Mouse (Mus musculus) limb, embryonic 11.5 days (tissue): ENCODE results near the gene Pacsin2. TPM values are rescaled to one million over a fixed set of nuclear protein-coding genes. Genes with fewer than 3 reads are reported as not detected.

Experiments used
- ATAC-seq: fragments of 200-750 bp; cut with Nextera tagmentation; 2 replicates; pipeline ENCODE4 v1.8.0; 2017; ENCODE audit warnings: low read depth; ENCODE audit not compliant: insufficient number of reproducible peaks, low FRiP score, low TSS enrichment
- DNase-seq: peaks from one replicate; pipeline ENCODE4 v3.0.0-alpha.2; 2015; ENCODE audit warnings: low spot score
- H3K27ac ChIP-seq: fragments of 300-500 bp; sonication (generic); replicated peaks from 2 replicates; pipeline ENCODE4 v1.5.1; 2014; ENCODE audit warnings: low read depth, mild to moderate bottlenecking, low read length
- H3K27me3 ChIP-seq: fragments of 300-500 bp; sonication (generic); 2 replicates; pipeline ENCODE4 v1.6.1; 2014; ENCODE audit warnings: mild to moderate bottlenecking, low read length, mixed read lengths; ENCODE audit not compliant: control insufficient read depth, insufficient read depth
- H3K36me3 ChIP-seq: fragments of 300-500 bp; sonication (generic); 2 replicates; pipeline ENCODE4 v1.6.1; 2014; ENCODE audit warnings: mild to moderate bottlenecking, low read length, moderate library complexity, mixed read lengths; ENCODE audit not compliant: control insufficient read depth, insufficient read depth
- H3K4me1 ChIP-seq: fragments of 300-500 bp; sonication (generic); 2 replicates; pipeline ENCODE4 v1.6.1; 2014; ENCODE audit warnings: low read length, mixed read lengths; ENCODE audit not compliant: control insufficient read depth, insufficient read depth
- H3K4me2 ChIP-seq: fragments of 300-500 bp; sonication (generic); 2 replicates; pipeline ENCODE4 v1.6.1; 2014; ENCODE audit warnings: low read depth, mild to moderate bottlenecking, moderate library complexity; ENCODE audit not compliant: severe bottlenecking
- H3K4me3 ChIP-seq: fragments of 300-500 bp; sonication (generic); 2 replicates; pipeline ENCODE4 v1.5.1; 2014; ENCODE audit warnings: low read depth, low read length
- H3K9ac ChIP-seq: fragments of 300-500 bp; sonication (generic); 2 replicates; pipeline ENCODE4 v1.6.1; 2014; ENCODE audit warnings: mild to moderate bottlenecking, low read length
- H3K9me3 ChIP-seq: fragments of 300-500 bp; sonication (generic); 2 replicates; pipeline ENCODE4 v1.6.1; 2016; ENCODE audit warnings: low read length; ENCODE audit not compliant: control insufficient read depth
- WGBS: fragments of 180-500 bp; shearing (Covaris S2); extraction: QIAGEN DNeasy Blood & Tissue Kit; methylation state at CpG from one replicate; pipeline ENCODE4 v1.1.7; 2014; 5-methylcytosine and 5-hydroxymethylcytosine counted together
- polyA plus RNA-seq: library from polyadenylated mRNA; unstranded; fragments of >200 nt; fragmentation: Nextera tagmentation; extraction: Ambion mirVana; gene quantifications from 2 replicates; pipeline ENCODE4 v1.2.1, GENCODE M21; 2014

Pacsin2 gene
- polyA plus RNA-seq, 1 experiment from 2014 or later = 45.4 TPM

DNA sequence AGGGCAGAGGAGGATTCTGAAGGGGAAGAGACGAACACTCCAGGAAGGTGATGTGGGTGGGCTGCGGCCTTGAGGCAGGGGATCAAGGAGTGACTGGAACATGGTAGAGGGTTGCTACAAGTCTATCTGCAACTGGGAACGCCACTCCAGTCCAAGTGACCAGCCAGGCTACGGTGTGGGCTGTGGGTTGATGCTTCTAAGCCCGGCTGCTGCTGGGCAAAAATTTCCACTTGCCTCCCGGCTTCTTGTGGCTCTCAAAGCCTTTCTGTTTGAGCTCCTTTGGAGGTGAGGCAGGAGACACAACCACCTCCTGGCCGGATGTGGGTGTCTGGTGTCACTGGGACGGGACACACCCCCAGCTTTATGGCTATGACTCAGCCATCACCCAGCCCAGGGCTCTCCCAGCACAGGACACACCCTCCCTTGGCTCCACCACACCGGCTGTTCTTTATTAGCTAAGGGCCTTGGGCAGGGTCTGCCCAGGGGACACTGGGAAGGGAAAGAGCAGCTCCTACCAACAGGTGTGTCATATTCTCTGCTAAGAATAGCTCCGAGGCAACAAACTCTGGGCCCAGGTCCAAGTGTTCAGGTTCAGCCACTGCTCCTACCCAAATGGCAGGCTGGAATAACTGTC lies 9.5 kb upstream of the Pacsin2 start:
- WGBS = 39% methylated on average over 10 of the region's 10 CpGs
- ATAC-seq = peak; percentile 49; the same call in 1 of the 2 replicates

DNA sequence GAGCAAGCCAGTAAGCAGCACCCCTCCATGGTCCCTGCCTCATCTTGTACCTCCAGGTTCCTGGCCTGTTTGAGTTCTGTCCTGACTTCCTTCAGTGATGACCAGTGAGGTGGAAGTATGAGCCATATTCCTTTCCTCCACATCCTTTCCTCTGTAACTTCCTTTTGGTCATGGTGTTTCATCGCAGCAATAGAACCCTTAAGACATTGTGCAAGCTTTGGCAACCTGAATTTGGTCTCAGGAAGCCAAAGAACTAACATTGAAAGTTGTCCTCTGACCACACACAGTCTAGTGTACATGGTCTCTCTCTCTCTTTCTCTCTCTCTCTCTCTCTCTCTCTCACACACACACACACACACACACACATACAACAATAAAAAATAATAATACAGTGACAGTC lies 8.8 kb upstream of the Pacsin2 start:
- no peaks in the 10 kb centered on the region for H3K27me3 ChIP-seq
- no peaks in the 10 kb centered on the region for H3K9me3 ChIP-seq
- WGBS = 97% methylated on average over 1 of the region's 1 CpGs
- DNase-seq = no peak
- H3K27ac ChIP-seq = no peak overlapping the region
- no peaks in the 10 kb centered on the region for H3K36me3 ChIP-seq
- no peak overlapping the region for H3K4me2 ChIP-seq
- no peak overlapping the region for H3K9ac ChIP-seq
- H3K4me3 ChIP-seq = no peak overlapping the region
- ATAC-seq = no peak
- peaks cover 13% of the 10 kb centered on the region; the same call in 1 of the 2 replicates for H3K4me1 ChIP-seq

More for the DNA sequence above, 9.5 kb upstream of the Pacsin2 start:
- H3K27me3 ChIP-seq = no peaks in the 10 kb centered on the region
- no peak overlapping the region; the same call in 1 of the 2 replicates for H3K27ac ChIP-seq
- H3K4me2 ChIP-seq = no peak overlapping the region
- H3K4me3 ChIP-seq = no peak overlapping the region
- no peaks in the 10 kb centered on the region for H3K36me3 ChIP-seq
- peak; percentile 50 for DNase-seq
- H3K9me3 ChIP-seq = no peaks in the 10 kb centered on the region
- no peak overlapping the region for H3K9ac ChIP-seq
- peaks cover 13% of the 10 kb centered on the region; the same call in 1 of the 2 replicates for H3K4me1 ChIP-seq

DNA sequence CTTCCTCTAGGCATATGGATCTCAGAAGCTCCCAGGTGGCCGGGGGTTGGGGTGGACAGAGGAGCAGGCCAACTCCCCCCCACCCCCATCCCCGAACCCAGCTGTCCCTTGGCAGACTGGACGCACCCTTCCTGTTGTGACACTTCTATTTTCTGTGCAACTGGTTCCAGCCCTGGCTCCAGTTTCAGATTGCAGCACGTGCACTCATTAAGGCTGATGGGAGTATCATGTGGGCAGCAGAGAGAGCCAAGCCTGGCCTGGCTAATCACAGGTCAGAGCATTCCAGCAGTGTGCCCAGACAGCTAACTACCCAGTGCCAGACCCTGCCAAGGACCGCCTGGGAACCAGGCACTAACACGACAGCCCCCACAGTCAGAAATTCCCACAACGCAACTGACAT lies 7.1 kb upstream of the Pacsin2 start:
- Histone ChIP-seq H3K27me3 (no peaks in the 10 kb centered on the region), H3K4me2 (no peak overlapping the region), H3K9me3 (no peaks in the 10 kb centered on the region), H3K9ac (no peak overlapping the region), H3K4me3 (no peak overlapping the region), H3K4me1 (peaks cover 13% of the 10 kb centered on the region; the same call in 1 of the 2 replicates), H3K36me3 (no peaks in the 10 kb centered on the region), H3K27ac (no peak overlapping the region)
- DNase-seq (no peak), ATAC-seq (no peak)
- WGBS = 59% methylated on average over 7 of the region's 7 CpGs

DNA sequence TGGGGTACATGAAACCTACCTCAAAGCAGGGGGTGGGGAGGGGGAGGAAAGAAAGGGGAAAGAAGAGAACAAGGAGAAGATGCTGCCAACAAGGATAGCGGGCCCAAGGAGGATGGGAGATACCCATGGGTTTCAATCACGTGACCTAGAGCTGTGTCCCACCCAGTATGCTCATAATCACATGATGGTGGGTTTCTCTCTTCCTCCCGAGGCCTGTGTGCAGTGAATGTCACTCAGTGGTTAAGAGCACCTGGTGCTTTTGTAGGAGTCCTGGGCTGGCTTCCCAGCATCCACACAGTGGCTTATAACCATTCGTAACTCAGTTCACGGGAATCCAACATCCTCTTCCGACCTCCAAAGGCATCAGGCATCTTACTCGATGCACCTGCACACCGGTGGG lies 6.0 kb upstream of the Pacsin2 start:
- Histone ChIP-seq H3K27me3 (no peaks in the 10 kb centered on the region), H3K4me1 (peaks cover 13% of the 10 kb centered on the region; the same call in 1 of the 2 replicates), H3K27ac (no peak overlapping the region), H3K36me3 (no peaks in the 10 kb centered on the region), H3K4me2 (no peak overlapping the region), H3K9me3 (no peaks in the 10 kb centered on the region), H3K9ac (no peak overlapping the region), H3K4me3 (no peak overlapping the region)
- ATAC-seq = no peak
- 83% methylated on average over 8 of the region's 8 CpGs for WGBS
- DNase-seq = no peak

DNA sequence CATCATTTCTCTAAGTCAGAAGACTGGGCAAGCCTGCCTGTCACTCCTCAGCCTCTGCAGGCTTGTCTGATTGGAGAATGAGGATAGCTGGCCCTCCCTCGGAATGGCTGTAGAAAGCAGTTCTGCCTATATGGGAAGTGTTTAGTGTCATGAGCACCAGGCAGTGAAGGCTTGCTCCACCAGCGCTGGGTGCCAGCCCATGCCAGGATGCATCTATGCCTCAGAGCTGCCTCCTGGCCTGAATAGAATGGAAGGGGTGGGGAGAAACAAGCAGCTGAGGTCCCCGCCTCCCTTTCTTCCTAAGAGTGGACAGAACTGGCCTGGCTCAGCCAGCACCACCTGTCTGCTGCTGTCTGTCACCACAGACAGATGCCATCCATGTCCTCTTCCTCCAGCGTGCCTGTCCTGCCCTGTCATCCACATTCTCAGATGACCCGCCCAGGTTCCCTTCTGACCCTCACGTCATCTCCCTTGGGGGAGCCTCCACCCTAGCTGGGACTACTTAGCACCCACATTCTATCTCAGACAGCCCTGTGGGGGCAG lies 4.9 kb upstream of the Pacsin2 start:
- ATAC-seq (no peak), DNase-seq (no peak)
- Histone ChIP-seq H3K9me3 (no peaks in the 10 kb centered on the region), H3K27ac (no peak overlapping the region), H3K9ac (no peak overlapping the region), H3K4me3 (no peak overlapping the region), H3K36me3 (no peaks in the 10 kb centered on the region), H3K27me3 (no peaks in the 10 kb centered on the region), H3K4me2 (no peak overlapping the region), H3K4me1 (peaks cover 8% of the 10 kb centered on the region; the same call in 1 of the 2 replicates)
- WGBS = 76% methylated on average over 6 of the region's 6 CpGs

DNA sequence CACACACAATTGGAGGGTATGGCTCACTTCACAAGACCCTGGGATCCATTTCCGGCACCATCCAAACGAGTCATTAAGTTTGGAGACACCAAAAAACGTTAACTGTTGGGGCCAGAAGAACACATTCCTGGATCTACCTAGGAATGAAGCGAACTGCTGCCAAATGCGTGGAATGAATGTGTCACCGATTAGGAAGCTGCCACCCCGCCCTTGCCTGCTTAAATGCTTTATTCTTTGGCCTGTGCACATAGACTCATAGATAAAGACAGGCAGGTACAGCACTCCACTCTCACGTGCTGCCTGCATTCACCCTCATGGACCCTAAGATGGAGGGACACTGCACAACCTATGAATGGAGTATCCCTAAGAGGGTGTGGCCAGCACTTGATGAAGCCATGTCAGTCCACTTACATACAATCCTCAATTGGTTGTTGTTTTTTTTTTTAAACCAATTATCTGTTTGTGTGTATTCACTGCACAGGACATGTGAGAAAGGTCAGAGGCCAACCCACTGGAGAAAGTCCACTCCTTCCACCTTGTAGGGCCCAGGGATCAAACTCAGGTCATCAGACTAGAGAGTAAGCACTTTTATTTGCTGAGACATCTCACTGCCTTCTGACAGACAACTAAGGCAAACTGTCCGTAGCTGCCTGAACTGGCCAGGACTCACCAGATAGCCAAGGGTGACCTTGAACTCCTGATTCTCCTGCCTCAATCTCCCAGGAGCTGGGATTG lies 3.0 kb upstream of the Pacsin2 start:
- 85% methylated on average over 9 of the region's 9 CpGs for WGBS
- no peaks in the 10 kb centered on the region for H3K9me3 ChIP-seq
- no peaks in the 10 kb centered on the region for H3K36me3 ChIP-seq
- no peaks in the 10 kb centered on the region for H3K27me3 ChIP-seq
- ATAC-seq = no peak
- H3K4me3 ChIP-seq = no peak overlapping the region
- H3K4me1 ChIP-seq = peaks cover 4% of the 10 kb centered on the region; the same call in 1 of the 2 replicates
- no peak overlapping the region for H3K4me2 ChIP-seq
- H3K27ac ChIP-seq = no peak overlapping the region
- H3K9ac ChIP-seq = no peak overlapping the region
- no peak for DNase-seq

DNA sequence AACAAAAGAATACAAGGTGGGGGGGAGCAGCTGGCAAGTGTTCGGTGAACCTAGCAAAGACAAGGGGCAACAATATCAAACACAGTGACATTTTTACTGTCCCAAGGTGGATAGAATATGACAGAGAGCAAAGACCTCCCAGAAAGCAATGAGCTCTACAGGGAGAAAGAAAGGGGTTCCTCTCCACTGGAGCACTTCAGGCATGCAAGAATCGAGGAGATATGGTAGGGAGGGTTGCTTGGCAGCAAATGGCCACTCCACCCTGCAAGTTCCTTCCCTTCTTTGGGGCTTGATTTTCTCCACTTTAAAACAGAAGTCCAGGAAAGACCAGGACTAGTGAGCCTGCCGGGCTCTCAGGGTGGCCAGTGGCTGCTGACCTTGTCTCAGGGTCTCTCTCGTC lies 1.9 kb upstream of the Pacsin2 start:
- WGBS = 79% methylated on average over 4 of the region's 4 CpGs
- Histone ChIP-seq H3K27me3 (no peaks in the 10 kb centered on the region), H3K4me1 (peaks cover 4% of the 10 kb centered on the region; the same call in 1 of the 2 replicates), H3K4me2 (no peak overlapping the region), H3K4me3 (no peak overlapping the region), H3K9me3 (no peaks in the 10 kb centered on the region), H3K27ac (no peak overlapping the region), H3K36me3 (no peaks in the 10 kb centered on the region), H3K9ac (no peak overlapping the region)
- DNase-seq = no peak
- no peak for ATAC-seq

DNA sequence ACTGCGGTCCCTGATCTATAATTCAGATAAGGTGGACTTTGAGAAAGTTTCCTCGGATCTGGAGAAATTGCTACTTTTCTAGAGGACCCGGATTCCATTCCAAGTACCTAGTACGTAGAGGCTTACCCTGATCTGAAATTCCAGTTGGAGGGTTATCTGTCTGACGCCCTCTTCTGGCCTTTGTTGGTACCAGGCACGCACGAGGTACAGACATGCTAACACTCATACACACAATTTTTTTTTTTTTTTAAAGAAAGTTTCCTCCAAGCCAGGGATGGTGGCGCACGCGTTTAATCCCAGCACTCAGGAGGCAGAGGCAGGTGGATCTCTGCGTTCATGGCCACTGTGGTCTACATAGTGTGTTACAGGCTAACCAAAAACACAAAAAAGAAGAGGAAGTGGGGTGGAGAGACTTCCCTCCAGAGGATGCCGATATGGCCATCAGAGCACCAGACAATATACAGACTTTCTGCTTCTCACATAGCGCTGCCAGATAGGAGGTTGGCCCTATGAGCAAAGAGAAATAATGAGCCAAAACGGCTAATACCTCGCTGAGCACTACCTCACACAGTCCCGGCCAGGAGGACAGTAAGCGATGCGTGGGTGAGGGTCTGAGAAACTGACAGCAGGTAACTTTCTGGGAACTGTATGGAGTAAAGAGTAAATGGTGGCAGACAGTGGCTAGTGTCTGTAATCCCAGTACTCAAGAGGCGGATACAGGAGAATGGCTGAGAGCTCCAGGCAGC lies 672 bp upstream of the Pacsin2 start:
- peaks cover 4% of the 10 kb centered on the region; the same call in 1 of the 2 replicates for H3K4me1 ChIP-seq
- H3K27me3 ChIP-seq = no peaks in the 10 kb centered on the region
- 0 out of 2 replicates have a peak, but pooled peaks have one; percentile 4 for ATAC-seq
- DNase-seq = no peak
- H3K9ac ChIP-seq = no peak overlapping the region
- no peak overlapping the region for H3K4me3 ChIP-seq
- no peak overlapping the region for H3K27ac ChIP-seq
- peak overlapping the region; percentile 92 for H3K4me2 ChIP-seq
- no peaks in the 10 kb centered on the region for H3K36me3 ChIP-seq
- 78% methylated on average over 19 of the region's 19 CpGs for WGBS
- H3K9me3 ChIP-seq = no peaks in the 10 kb centered on the region
